Mouse (Mus musculus) embryonic fibroblast, embryonic 13.5 days (primary cell): Measurements from ENCODE around the gene Krt83.

Experiments used
- CTCF ChIP-seq: IDR thresholded peaks from 2 replicates; pipeline ENCODE4 v1.5.1; 2011; ENCODE audit warnings: mild to moderate bottlenecking, control low read depth, low read length, moderate library complexity, borderline replicate concordance; ENCODE audit not compliant: insufficient read depth
- POLR2A ChIP-seq: IDR thresholded peaks from 2 replicates; pipeline ENCODE4 v1.6.1; 2011; ENCODE audit warnings: low read depth, mild to moderate bottlenecking, control low read depth, low read length, moderate library complexity

GRCm38 (mm10) chr15:101522556-101523232 lies 31.4 kb upstream of the Krt83 start:
- TF ChIP-seq POLR2A: no peak
- TF ChIP-seq CTCF: no peak
